Mouse (Mus musculus): ENCODE results near the gene Pcgf3.

GRCm38 (mm10) chr5:108454094-108454493, 6.9 kb upstream of the Pcgf3 start:
- TF ChIP-seq CTCF (IDR thresholded peaks at IDR 0.05; ENCODE audit: low read depth, low read length) (no peak), POLR2A (IDR thresholded peaks at IDR 0.05; ENCODE audit: insufficient read depth, low read length) (no peak), EP300 (IDR thresholded peaks at IDR 0.05; ENCODE audit: insufficient read depth, low read depth, low read length) (no peak)
